Mouse (Mus musculus) kidney, embryonic 15.5 days (tissue): ENCODE results near the gene Zfp771. TPM values are rescaled to one million over a fixed set of nuclear protein-coding genes. Genes with fewer than 3 reads are reported as not detected.

Source experiments
- ATAC-seq: fragments of 200-750 bp; cut with Nextera tagmentation; replicated peaks from 2 replicates; pipeline ENCODE4 v1.8.0; 2017; ENCODE audit warnings: moderate TSS enrichment; ENCODE audit not compliant: low FRiP score
- H3K27ac ChIP-seq: fragments of 300-500 bp; sonication (generic); 2 replicates; pipeline ENCODE4 v1.5.1; 2015; ENCODE audit warnings: mild to moderate bottlenecking, inconsistent platforms
- H3K27me3 ChIP-seq: fragments of 300-500 bp; sonication (generic); 2 replicates; pipeline ENCODE4 v1.6.1; 2015; ENCODE audit warnings: inconsistent platforms
- H3K36me3 ChIP-seq: fragments of 300-500 bp; sonication (generic); 2 replicates; pipeline ENCODE4 v1.6.1; 2015; ENCODE audit warnings: inconsistent platforms
- H3K4me1 ChIP-seq: fragments of 300-500 bp; sonication (generic); 2 replicates; pipeline ENCODE4 v1.6.1; 2015; ENCODE audit warnings: inconsistent platforms
- H3K4me2 ChIP-seq: fragments of 300-500 bp; sonication (generic); 2 replicates; pipeline ENCODE4 v1.6.1; 2015; ENCODE audit warnings: moderate library complexity, mild to moderate bottlenecking, inconsistent platforms
- H3K4me3 ChIP-seq: fragments of 300-500 bp; sonication (generic); replicated peaks from 2 replicates; pipeline ENCODE4 v1.5.1; 2015; ENCODE audit warnings: mild to moderate bottlenecking, inconsistent platforms
- H3K9ac ChIP-seq: fragments of 300-500 bp; sonication (generic); 2 replicates; pipeline ENCODE4 v1.6.1; 2015; ENCODE audit warnings: mild to moderate bottlenecking, inconsistent platforms
- H3K9me3 ChIP-seq: fragments of 300-500 bp; sonication (generic); replicated peaks from 2 replicates; pipeline ENCODE4 v1.6.1; 2016; ENCODE audit warnings: inconsistent platforms
- WGBS: fragments of 180-500 bp; shearing (Covaris S2); methylation state at CpG from one replicate; pipeline ENCODE4 v1.1.7; 2015; ENCODE audit warnings: mixed read lengths; 5-methylcytosine and 5-hydroxymethylcytosine counted together
- polyA plus RNA-seq: library from polyadenylated mRNA; unstranded; fragments of >200 nt; fragmentation: Nextera tagmentation; extraction: Ambion mirVana; gene quantifications from 2 replicates; pipeline ENCODE4 v1.2.1, GENCODE M21; 2015

The Zfp771 gene
- polyA plus RNA-seq, 1 experiment from 2014 or later, result 62.3 TPM

GRCm38 (mm10) chr7:127211014-127211745, 32.9 kb upstream of the Zfp771 start:
- WGBS, result 69% methylated on average over 5 of the region's 5 CpGs
- no peak overlapping the region for H3K27ac ChIP-seq
- H3K9ac ChIP-seq, result no peak overlapping the region
- peaks cover 44% of the 10 kb centered on the region for H3K4me1 ChIP-seq
- H3K4me2 ChIP-seq, result no peak overlapping the region
- H3K4me3 ChIP-seq, result no peak overlapping the region
- peaks cover 5% of the 10 kb centered on the region; the same call in 1 of the 2 replicates for H3K27me3 ChIP-seq
- no peaks in the 10 kb centered on the region for H3K36me3 ChIP-seq
- H3K9me3 ChIP-seq, result no peaks in the 10 kb centered on the region
- ATAC-seq, result no peak

- Histone ChIP-seq H3K36me3 (no peaks in the 10 kb centered on the region), H3K9me3 (no peaks in the 10 kb centered on the region), H3K27ac (no peak overlapping the region), H3K27me3 (peaks cover 5% of the 10 kb centered on the region; the same call in 1 of the 2 replicates), H3K4me2 (no peak overlapping the region), H3K4me3 (no peak overlapping the region), H3K4me1 (peaks cover 29% of the 10 kb centered on the region), H3K9ac (no peak overlapping the region)
- 82% methylated on average over 12 of the region's 12 CpGs for WGBS
- no peak for ATAC-seq
Observed at GRCm38 (mm10) chr7:127212432-127213250, 31.4 kb upstream of the Zfp771 start.

- H3K9me3 ChIP-seq, result no peaks in the 10 kb centered on the region
- no peaks in the 10 kb centered on the region for H3K36me3 ChIP-seq
- ATAC-seq, result no peak
- H3K4me3 ChIP-seq, result no peak overlapping the region
- H3K9ac ChIP-seq, result no peak overlapping the region
- no peak overlapping the region for H3K4me2 ChIP-seq
- peaks cover 5% of the 10 kb centered on the region; the same call in 1 of the 2 replicates for H3K27me3 ChIP-seq
- no peak overlapping the region for H3K27ac ChIP-seq
- WGBS, result 36% methylated on average over 7 of the region's 7 CpGs
- peaks cover 27% of the 10 kb centered on the region for H3K4me1 ChIP-seq
Observed at GRCm38 (mm10) chr7:127213485-127213884, 30.6 kb upstream of the Zfp771 start.

GRCm38 (mm10) chr7:127213930-127214329, 30.1 kb upstream of the Zfp771 start:
- Histone ChIP-seq H3K4me3 (no peak overlapping the region; the same call in 1 of the 2 replicates), H3K27ac (no peak overlapping the region), H3K9ac (no peak overlapping the region), H3K4me1 (peaks cover 27% of the 10 kb centered on the region), H3K27me3 (peaks cover 5% of the 10 kb centered on the region; the same call in 1 of the 2 replicates), H3K4me2 (peak overlapping the region; percentile 72; the same call in 1 of the 2 replicates), H3K9me3 (no peaks in the 10 kb centered on the region), H3K36me3 (no peaks in the 10 kb centered on the region)
- 56% methylated on average over 12 of the region's 12 CpGs for WGBS
- ATAC-seq, result no peak

- 28% methylated on average over 21 of the region's 21 CpGs for WGBS
- Histone ChIP-seq H3K9me3 (no peaks in the 10 kb centered on the region), H3K4me1 (peaks cover 22% of the 10 kb centered on the region), H3K9ac (peak overlapping the region; percentile 45), H3K4me3 (peak overlapping the region; percentile 42), H3K4me2 (peak overlapping the region; percentile 72), H3K27me3 (peaks cover 5% of the 10 kb centered on the region; the same call in 1 of the 2 replicates), H3K27ac (peak overlapping the region; percentile 27; the same call in 1 of the 2 replicates), H3K36me3 (no peaks in the 10 kb centered on the region)
- ATAC-seq, result no peak
Observed at GRCm38 (mm10) chr7:127214521-127214920, 29.6 kb upstream of the Zfp771 start.

GRCm38 (mm10) chr7:127214981-127215871, 28.8 kb upstream of the Zfp771 start:
- Histone ChIP-seq H3K4me2 (peak overlapping the region; percentile 72), H3K27ac (peak overlapping the region; percentile 27; the same call in 1 of the 2 replicates)

GRCm38 (mm10) chr7:127216307-127216706, 27.8 kb upstream of the Zfp771 start:
- Histone ChIP-seq H3K27ac (no peak overlapping the region), H3K36me3 (no peaks in the 10 kb centered on the region), H3K9ac (no peak overlapping the region), H3K9me3 (no peaks in the 10 kb centered on the region), H3K4me1 (peaks cover 21% of the 10 kb centered on the region), H3K27me3 (peaks cover 5% of the 10 kb centered on the region; the same call in 1 of the 2 replicates), H3K4me2 (no peak overlapping the region), H3K4me3 (no peak overlapping the region)
- ATAC-seq, result no peak
- 79% methylated on average over 5 of the region's 5 CpGs for WGBS

More at GRCm38 (mm10) chr7:127214981-127215871, 28.8 kb upstream of the Zfp771 start:
- Histone ChIP-seq H3K9ac (peak overlapping the region; percentile 45), H3K4me3 (peak overlapping the region; percentile 42), H3K27me3 (peaks cover 5% of the 10 kb centered on the region; the same call in 1 of the 2 replicates), H3K9me3 (no peaks in the 10 kb centered on the region), H3K36me3 (no peaks in the 10 kb centered on the region), H3K4me1 (peaks cover 21% of the 10 kb centered on the region)
- ATAC-seq, result 0 out of 2 replicates have a peak, but pooled peaks have one; percentile 35
- WGBS, result 24% methylated on average over 33 of the region's 33 CpGs

- H3K27me3 ChIP-seq, result peaks cover 5% of the 10 kb centered on the region; the same call in 1 of the 2 replicates
Observed at GRCm38 (mm10) chr7:127217475-127217874, 26.6 kb upstream of the Zfp771 start.

GRCm38 (mm10) chr7:127217901-127218642, 26.0 kb upstream of the Zfp771 start:
- Histone ChIP-seq H3K4me2 (no peak overlapping the region), H3K9ac (no peak overlapping the region), H3K27me3 (0 out of 2 replicates have a peak, but pooled peaks cover 5% of the 10 kb centered on the region), H3K36me3 (no peaks in the 10 kb centered on the region), H3K4me1 (peaks cover 21% of the 10 kb centered on the region), H3K9me3 (no peaks in the 10 kb centered on the region), H3K27ac (no peak overlapping the region), H3K4me3 (no peak overlapping the region)
- ATAC-seq, result no peak
- WGBS, result 81% methylated on average over 10 of the region's 10 CpGs

More at GRCm38 (mm10) chr7:127217475-127217874, 26.6 kb upstream of the Zfp771 start:
- Histone ChIP-seq H3K4me2 (no peak overlapping the region), H3K9ac (no peak overlapping the region), H3K4me1 (peaks cover 21% of the 10 kb centered on the region), H3K27ac (no peak overlapping the region), H3K4me3 (no peak overlapping the region), H3K36me3 (no peaks in the 10 kb centered on the region), H3K9me3 (no peaks in the 10 kb centered on the region)
- 80% methylated on average over 6 of the region's 6 CpGs for WGBS
- ATAC-seq, result no peak

- H3K4me2 ChIP-seq, result no peak overlapping the region
- no peaks in the 10 kb centered on the region for H3K9me3 ChIP-seq
- no peak overlapping the region for H3K4me3 ChIP-seq
- 90% methylated on average over 4 of the region's 4 CpGs for WGBS
- H3K27me3 ChIP-seq, result 0 out of 2 replicates have a peak, but pooled peaks cover 5% of the 10 kb centered on the region
- no peaks in the 10 kb centered on the region for H3K36me3 ChIP-seq
- H3K27ac ChIP-seq, result no peak overlapping the region
- ATAC-seq, result no peak
- no peak overlapping the region for H3K9ac ChIP-seq
- H3K4me1 ChIP-seq, result peaks cover 21% of the 10 kb centered on the region
Observed at GRCm38 (mm10) chr7:127218670-127219069, 25.4 kb upstream of the Zfp771 start.
